Mouse (Mus musculus): Measurements from ENCODE around the gene Aspscr1.
A peak's percentile ranks its signal among the peaks of the same experiment; 100 is the strongest.

DNA sequence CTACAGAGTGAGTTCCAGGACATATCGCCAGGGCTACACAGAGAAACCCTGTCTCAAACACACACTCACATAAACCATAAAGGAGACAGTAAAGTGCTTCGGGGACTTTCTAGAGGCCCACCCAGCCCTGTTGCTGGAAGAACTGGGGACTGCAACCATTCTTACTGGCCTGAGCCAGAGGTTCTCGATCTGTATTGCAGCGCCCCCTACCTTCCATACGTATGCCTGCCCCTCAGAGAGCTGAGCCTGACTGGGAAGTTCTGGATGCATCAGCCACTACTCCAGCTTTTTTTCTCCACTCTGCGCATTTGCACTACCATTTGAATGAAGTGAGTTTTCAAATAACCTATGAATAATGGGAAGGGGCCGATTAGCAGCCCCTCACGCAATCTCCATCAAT lies 76.7 kb downstream of the Aspscr1 start:
- TF ChIP-seq POLR2A (IDR thresholded peaks at IDR 0.05; ENCODE audit: control insufficient read depth, extremely low read depth, insufficient read depth, low read length, poor library complexity) = no peak
- TF ChIP-seq CTCF (IDR thresholded peaks at IDR 0.05; ENCODE audit: borderline replicate concordance, control insufficient read depth, extremely low read depth, insufficient read depth, low read length, poor library complexity) = peak; percentile 55; the same call in 1 of the 2 replicates

All from thymus, adult 2 months (tissue).